Mouse (Mus musculus) MEL (cell line): ENCODE results near the gene Tldc1.

Experiments used
- CTCF ChIP-seq, 3 experiments: IDR thresholded peaks in 2 of 3; conservative IDR thresholded peaks in 1 of 3; 2 replicates each; pipeline ENCODE4 v1.5.1; 2011 to 2012; ENCODE audit warnings: low read length in 3 of 3, low read depth in 2 of 3, mild to moderate bottlenecking in 2 of 3, improper control_type of control experiment in 1 of 3, inconsistent platforms in 1 of 3, mixed read lengths in 1 of 3, moderate library complexity in 1 of 3; ENCODE audit not compliant: control insufficient read depth in 1 of 3, insufficient read depth in 1 of 3, poor library complexity in 1 of 3, severe bottlenecking in 1 of 3
- EP300 ChIP-seq, 2 experiments: IDR thresholded peaks; 2 replicates each; pipeline ENCODE4 v1.6.1; 2011; ENCODE audit warnings: improper control_type of control experiment in 2 of 2, low read length in 2 of 2, low read depth in 1 of 2, mild to moderate bottlenecking in 1 of 2
- HCFC1 ChIP-seq: IDR thresholded peaks from 2 replicates; pipeline ENCODE4 v1.6.1; 2012; ENCODE audit warnings: low read depth, mild to moderate bottlenecking, inconsistent platforms, low read length, improper control_type of control experiment, moderate library complexity
- JUND ChIP-seq: IDR thresholded peaks from 2 replicates; pipeline ENCODE4 v1.6.1; 2011; ENCODE audit warnings: low read depth, mild to moderate bottlenecking, improper control_type of control experiment, low read length
- KAT2A ChIP-seq: conservative IDR thresholded peaks from 2 replicates; pipeline ENCODE4 v1.6.1; 2012; ENCODE audit warnings: low read depth, low read length, improper control_type of control experiment, inconsistent platforms
- MAFK ChIP-seq: IDR thresholded peaks from 2 replicates; pipeline ENCODE4 v1.6.1; 2011; ENCODE audit warnings: low read depth, mild to moderate bottlenecking, low read length, improper control_type of control experiment, borderline replicate concordance
- MAX ChIP-seq: IDR thresholded peaks from 2 replicates; pipeline ENCODE4 v1.6.1; 2011; ENCODE audit warnings: low read length, improper control_type of control experiment
- MAZ ChIP-seq: IDR thresholded peaks from 2 replicates; pipeline ENCODE4 v1.6.1; 2012; ENCODE audit warnings: low read depth, mild to moderate bottlenecking, inconsistent platforms, low read length, improper control_type of control experiment
- MYC ChIP-seq: IDR thresholded peaks from 2 replicates; pipeline ENCODE4 v1.6.1; 2011; ENCODE audit warnings: low read depth, mild to moderate bottlenecking, low read length, improper control_type of control experiment, moderate library complexity
- TAL1 ChIP-seq: IDR thresholded peaks from 2 replicates; pipeline ENCODE4 v1.6.1; 2012; ENCODE audit warnings: mild to moderate bottlenecking, inconsistent platforms, low read length, moderate library complexity, mixed read lengths
- TCF12 ChIP-seq: IDR thresholded peaks from 2 replicates; pipeline ENCODE4 v1.6.1; 2014; ENCODE audit warnings: low read depth, mild to moderate bottlenecking, inconsistent platforms, low read length, improper control_type of control experiment, moderate library complexity
- USF1 ChIP-seq: IDR thresholded peaks from 2 replicates; pipeline ENCODE4 v1.6.1; 2014; ENCODE audit warnings: low read depth, mild to moderate bottlenecking, inconsistent platforms, low read length, improper control_type of control experiment, moderate library complexity

DNA sequence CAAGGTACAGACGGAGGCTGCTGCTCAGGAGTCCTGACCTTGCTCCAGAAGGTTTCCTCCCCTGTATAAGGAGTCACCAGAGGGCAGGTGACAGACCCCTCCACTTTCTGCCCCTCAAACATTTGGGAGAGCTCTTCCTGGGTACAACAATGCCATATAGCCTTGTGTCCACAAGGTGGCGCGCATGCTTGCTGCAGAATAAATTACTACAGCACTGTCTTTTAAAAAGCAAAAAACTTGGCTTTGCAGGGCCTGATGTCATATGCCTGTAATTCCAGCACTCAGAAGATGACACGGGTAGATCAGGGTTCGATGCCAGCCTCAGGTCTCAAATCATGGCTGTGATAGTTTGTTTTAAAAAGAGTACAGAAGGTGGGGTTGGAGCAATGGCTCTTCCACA lies 4.5 kb upstream of the Tldc1 start:
- peak; percentile 83 to 99 (median 96) for TF ChIP-seq CTCF (IDR thresholded peaks at IDR 0.05 in 2 of 3, conservative IDR thresholded peaks at IDR 0.05 in 1 of 3; ENCODE audit: control insufficient read depth in 1 of 3, insufficient read depth in 1 of 3, low read depth in 2 of 3, low read length in 3 of 3, poor library complexity in 1 of 3, severe bottlenecking in 1 of 3)
- TF ChIP-seq KAT2A, result no peak
- TF ChIP-seq MYC, result 0 out of 2 replicates have a peak, but pooled peaks have one; percentile 31
- no peak for TF ChIP-seq TAL1
- TF ChIP-seq TCF12, result no peak
- TF ChIP-seq USF1, result peak; percentile 29; the same call in 1 of the 2 replicates
- TF ChIP-seq MAFK, result no peak
- TF ChIP-seq MAX, result 0 out of 2 replicates have a peak, but pooled peaks have one; percentile 51
- no peak for TF ChIP-seq MAZ
- peak in 1 of 2 experiments; percentile 32; a peak in 1 of 4 replicates for TF ChIP-seq EP300 (IDR thresholded peaks at IDR 0.05; ENCODE audit: low read depth in 1 of 2, low read length in 2 of 2)
- no peak for TF ChIP-seq HCFC1
- TF ChIP-seq JUND, result no peak
